Mouse (Mus musculus): Measurements from ENCODE around the gene Usp47.
A peak's percentile ranks its signal among the peaks of the same experiment; 100 is the strongest.
"Not testable (repeated sequence)": the region's sequence is repeated elsewhere in the genome, so short reads cannot be mapped to it uniquely, and the experiment has no call there.

Gene Usp47

DNA sequence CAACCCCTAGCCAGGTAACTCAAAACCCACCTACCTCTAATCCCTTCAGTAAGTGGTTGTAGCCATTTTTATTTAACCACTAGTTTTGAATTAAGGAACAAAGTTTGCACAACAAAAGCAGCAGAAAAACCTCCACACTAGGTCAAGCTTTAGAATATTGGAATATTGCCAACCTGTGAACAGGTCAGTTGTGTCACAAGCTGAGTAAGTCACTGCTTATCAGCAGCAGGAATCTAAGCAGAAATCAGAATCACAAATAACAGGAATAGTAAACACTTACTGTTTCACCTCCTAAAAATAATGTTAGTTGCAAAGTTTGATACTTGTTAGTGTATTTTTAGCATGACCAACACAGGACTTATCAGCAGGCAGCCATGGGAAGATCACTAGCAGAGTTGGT is 17.0 kb downstream of the Usp47 start:
- DNase-seq (ENCODE audit: low spot score) = no peak

DNA sequence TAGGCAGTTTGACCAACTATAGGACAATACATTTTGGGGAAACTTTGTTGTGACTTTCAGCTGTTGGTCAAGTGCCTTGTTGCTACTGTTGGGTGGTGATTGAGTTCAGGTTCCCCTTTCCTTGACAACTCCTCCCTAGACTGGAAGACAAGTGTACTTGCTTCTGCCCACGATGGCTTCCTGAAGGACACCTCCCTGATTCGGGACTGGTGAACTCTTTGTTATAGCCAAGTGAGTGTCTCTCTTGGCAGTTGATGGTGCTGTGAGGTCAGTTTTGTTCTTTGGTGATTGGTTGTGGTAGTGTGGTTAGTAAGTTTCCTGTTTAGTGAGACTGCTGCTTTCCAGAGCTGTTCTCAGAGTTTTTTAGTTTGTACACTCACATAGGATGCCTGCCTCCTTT is 19.5 kb downstream of the Usp47 start:
- no peak for DNase-seq (ENCODE audit: low spot score)

DNA sequence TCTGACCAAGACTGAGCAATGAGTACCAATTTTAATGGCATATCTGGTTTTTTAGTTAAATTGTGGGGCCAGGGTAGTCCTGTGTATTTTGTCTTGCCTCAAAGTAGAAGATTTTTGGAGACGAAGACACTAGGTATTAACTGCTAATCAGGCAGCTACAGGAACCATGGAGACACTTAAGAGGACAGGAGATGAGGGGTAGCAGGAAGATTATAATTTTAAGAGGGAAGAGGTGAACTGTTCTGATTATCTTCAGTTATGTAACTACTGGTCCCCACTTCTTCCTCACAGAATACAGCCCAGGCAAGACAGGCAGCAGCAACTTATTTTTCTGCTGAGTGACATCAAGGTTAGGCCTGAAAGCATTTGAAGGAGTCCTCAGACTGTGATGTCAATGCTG is 21.9 kb downstream of the Usp47 start:
- DNase-seq (ENCODE audit: low spot score) = no peak

DNA sequence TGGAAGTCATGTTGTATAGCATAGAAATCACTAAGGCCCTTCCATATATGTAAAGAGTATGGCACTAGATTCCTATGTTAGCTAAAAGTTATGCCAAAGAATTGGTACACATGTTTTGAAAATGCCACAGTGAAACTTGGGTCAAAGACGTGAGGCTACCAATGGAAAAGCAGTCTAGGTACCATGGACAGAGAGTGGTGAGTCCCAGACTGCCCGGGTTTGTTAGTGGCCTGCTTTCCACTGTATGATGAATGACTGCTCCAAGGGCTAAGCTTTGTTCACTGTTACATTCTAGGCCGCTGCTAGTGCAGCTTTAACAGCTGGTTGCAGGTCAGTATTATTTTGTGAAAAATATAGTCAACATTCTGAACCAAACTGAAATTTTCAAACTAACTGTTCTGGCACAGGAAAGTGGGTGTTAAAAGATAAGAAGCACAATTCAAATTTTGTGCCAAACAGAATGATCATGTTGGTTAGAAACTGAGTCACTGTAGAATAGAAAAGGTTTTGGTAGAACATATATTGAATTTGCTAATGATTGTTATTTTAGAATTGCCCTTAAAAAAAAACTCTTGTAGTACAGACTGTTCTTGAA is 22.6 kb downstream of the Usp47 start:
- no peak for DNase-seq (ENCODE audit: low spot score)

DNA sequence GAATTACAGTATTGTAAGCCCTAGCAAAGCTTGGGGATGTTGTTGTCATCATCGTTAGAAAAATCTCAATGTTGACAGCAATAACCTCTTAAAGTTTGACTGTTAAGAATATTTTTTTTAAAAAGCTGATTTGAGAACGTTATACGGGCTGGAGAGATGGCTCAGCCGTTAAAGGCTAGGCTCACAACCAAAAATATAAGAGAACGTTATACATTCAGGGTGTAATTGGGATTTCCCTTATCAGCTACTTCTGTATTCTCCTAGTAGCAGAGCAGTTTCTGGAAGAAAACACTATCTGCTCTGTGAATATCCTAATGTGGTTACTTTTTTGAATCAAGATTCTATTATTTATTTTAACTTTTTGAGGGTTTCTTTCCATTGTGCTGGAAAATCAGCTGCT is 25.3 kb downstream of the Usp47 start:
- DNase-seq (ENCODE audit: low spot score) = no peak

DNA sequence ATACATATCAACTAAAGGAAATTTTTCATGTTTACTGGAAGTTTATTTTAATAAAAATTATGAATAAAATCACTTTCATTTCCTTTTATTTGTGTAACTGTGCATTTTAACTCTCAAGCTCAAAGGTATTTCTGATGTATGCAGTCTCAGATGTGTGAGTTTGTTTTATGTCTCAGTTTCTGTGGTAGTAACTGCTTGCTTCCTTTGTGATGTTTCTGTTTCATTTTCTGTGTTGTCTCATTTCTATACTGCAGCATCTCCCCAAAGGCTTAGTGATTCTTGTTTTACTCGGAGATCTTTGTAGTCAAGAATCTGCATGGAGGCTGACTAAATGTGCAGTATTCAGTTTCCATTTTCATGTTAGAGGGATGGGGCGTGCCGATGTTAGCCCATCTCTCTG is 30.4 kb downstream of the Usp47 start:
- DNase-seq (ENCODE audit: low spot score) = no peak

DNA sequence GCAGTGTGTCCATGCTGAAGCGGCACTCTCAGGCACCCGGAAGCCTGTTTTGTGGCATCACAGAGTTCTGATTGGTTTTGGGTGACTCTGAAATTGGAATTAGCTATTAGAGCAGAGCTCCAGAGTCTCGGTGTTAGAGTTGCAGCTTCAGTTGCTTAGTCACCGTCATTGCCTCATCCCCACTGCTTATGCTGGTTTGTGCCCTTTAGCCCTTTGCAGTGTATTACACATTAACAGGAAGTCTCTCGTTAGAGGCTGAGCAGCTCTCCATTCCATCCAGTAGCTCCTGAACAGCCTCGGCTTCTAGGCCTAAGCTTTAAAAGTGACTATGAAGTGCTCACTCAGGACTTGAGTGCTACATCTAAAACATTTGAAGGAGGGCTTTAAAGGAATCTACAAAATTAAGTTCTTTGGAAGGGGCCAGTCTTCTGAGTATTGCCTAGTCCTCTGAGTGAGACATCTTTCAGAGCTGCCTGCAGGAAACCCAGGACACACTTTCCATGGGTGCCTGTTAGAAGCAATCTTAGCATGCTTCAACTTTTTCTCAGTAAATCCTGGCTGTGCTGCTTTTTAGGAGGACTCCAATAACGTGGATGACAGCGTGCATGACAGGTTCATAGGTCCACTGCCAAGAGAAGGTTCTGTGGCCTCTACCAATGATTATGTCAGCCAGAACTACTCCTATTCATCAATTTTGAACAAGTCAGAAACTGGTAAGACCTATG is 32.8 kb downstream of the Usp47 start:
- no peak for DNase-seq (ENCODE audit: low spot score)

DNA sequence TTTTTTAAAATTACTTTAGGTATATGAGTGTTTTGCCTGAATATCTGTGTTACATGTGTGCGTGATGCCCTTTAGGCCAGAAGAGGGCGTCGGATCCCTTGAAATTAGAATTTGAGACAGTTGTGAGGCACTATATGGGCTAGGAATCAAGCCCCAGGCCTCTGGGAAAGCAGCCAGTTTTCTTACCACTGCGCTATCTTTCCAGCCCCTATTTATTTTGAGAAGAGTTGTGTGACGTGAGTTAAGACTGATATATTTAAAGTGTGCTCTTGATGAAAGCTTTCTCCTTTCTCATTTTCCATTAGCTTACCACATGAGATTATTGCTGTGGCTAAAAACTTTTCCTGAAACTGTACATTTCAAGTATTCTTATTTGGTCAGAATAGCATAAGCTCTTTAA is 51.6 kb downstream of the Usp47 start:
- DNase-seq (ENCODE audit: low spot score) = no peak

DNA sequence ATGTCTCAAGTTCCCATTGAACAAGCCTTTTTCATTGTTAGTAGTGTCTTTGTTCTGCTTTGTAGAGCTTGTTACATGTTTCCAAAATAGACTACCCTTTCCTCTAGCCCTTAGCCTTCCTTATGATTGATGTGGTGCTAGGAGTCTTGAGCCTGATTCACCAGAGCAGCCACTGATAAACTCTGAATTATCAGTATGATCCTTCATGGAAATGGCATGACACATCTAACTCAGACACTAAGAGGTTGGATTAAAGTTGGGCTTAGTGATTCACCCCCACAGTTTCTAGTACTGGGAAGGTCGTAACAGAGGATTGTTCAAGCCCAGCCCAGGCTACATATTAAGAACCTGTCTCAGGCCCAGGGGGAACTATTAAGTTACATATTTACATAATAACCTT is 59.3 kb downstream of the Usp47 start:
- no peak for DNase-seq (ENCODE audit: low spot score)

DNA sequence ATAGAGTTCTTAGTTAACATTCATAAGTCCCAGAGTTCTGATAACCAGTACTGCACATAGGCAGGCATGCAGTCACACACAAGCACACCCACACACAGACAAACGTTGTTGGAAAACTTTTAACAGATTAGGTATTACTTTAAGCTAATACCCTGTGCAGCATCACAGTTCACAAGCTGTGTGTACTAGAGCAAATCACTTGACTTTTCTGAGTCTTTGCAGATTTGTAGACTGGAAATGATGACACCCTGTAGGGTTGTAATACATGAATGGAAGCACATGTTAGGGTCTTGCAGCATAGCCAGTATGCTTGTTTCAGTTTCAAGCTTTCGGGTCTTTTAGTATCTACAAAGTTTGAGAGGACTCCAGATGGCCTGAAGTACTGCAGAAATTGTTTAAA is 60.9 kb downstream of the Usp47 start:
- no peak for DNase-seq (ENCODE audit: low spot score)

DNA sequence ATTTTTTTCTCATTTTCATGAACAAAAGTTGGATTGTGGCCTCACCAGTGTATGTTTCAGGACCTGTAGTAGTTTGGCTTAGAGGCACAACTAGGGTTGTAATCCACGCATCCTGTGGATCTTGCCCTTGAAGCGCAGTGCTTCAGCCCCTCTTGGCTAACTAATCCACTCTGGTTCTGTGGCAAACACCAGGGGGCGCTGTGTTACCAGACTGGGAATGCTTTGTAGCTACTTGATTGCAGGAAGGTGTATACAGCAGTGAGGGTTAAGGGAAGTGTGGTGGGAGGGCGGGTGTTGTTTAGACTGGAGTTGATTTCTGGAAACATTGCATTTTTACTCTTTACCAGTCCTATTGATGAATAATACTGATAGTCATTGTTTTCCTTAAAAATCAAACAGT is 61.8 kb downstream of the Usp47 start:
- DNase-seq (ENCODE audit: low spot score) = peak; percentile 85

DNA sequence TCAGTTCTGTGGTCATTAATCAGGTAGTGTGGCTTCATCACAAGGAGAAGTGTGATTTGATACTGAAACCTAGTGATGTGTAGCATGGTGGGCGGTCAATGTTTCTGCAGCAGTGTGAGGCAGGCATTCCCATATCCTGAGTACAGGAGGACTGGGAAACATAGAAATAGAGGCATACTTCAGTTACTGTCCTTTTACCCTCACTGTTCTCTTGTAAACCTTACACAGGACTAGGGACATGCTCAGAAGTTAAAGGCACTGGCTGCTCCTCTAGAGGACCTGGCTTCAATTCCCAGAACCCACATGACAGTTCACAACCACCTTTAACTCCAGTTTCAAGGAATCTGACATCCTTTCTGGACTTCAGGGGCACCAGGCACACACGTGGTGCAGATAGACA is 62.9 kb downstream of the Usp47 start:
- DNase-seq (ENCODE audit: low spot score) = no peak

DNA sequence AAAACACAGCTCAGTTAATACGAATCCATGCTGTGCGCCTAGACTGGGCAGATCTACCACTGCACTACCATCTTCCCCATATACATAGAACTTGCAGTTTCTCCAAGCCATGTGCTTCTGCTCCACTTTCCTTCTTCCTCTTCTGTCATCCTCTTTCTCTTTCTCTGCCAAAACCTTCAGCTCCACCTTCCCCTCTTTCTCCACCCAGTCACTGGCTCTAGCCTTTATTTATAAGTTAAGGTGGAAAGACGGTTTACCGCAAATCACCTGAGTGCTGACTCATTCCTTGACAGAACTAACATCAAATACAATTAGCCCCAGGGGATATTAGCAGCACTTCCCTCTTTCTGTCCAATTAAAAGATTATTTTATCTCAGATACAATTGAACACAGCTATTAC is 71.6 kb downstream of the Usp47 start:
- DNase-seq (ENCODE audit: low spot score) = not testable (repeated sequence)

DNA sequence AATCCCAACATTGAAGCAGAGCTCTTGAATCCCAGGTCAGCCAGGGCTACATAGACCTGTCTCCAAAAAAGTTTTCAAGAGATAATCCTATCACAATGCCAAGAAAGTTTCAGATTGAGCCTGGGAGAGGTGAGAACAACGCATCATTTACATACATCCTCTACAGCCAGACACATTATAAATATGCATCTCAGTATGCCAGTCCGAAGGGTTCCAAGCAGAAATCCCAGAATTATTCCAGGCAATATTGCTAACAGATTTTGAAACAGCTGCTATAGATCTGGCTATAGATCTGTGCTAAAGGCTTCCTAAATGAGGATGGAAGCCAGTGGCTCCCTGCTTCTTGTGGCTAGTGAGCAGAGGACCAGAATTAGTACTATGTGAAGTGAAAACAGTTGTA is 77.6 kb downstream of the Usp47 start:
- no peak for DNase-seq (ENCODE audit: low spot score)

DNA sequence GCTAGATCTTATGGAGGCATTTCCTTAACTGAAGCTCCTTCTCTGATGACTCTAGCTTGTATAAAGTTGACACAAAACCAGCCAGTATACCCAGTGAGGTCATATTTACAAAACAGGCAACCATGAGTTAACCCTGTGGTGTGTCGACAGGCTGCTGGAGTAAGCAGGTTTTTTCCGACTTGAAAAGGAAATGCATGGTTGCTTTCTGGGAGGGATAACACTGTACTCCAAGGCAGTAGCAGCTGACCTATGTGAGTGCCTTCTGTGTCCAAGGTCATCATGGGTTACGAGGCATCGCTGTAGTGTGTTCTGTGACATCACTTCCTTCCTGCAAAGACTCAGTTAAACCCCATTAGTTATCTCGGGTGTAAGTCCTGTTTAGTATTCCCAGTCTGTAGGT is 79.6 kb downstream of the Usp47 start:
- DNase-seq (ENCODE audit: low spot score) = no peak

DNA sequence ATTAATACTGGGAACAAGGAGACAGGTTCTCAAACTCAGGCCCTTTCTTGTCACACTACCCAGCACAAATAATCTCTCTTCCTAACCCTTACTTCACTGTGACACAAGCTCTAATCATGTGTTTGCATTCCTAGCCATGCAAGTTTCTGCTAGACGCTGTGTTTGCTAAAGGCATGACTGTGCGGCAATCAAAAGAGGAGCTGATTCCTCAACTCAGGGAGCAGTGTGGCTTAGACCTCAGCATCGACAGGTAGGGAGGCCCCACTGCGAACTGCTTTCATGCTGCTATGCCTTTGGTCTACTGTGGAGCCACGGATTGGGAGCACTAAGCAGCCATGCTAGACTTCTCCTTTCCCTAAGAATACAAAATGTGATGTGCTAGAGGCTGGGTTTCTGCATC is 80.5 kb downstream of the Usp47 start:
- DNase-seq (ENCODE audit: low spot score) = no peak

DNA sequence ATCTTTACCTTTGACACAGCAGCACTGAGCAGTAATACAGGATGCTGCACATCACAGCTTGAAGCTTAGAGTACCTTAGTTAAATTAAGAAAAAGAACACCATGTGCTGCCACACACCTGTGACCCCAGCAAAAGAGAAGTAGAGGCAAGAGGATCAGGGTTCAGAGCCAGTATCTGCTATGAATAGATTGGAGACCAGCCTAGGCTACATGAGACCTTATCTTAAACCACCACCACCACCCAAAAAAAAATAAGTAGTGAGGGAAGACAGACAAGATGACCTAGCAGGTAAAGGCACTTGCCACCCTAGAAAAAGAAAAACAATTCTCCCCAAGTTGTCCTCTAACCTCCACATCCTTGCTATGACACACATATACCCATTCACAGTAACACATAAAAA is 85.5 kb downstream of the Usp47 start:
- DNase-seq (ENCODE audit: low spot score) = no peak

DNA sequence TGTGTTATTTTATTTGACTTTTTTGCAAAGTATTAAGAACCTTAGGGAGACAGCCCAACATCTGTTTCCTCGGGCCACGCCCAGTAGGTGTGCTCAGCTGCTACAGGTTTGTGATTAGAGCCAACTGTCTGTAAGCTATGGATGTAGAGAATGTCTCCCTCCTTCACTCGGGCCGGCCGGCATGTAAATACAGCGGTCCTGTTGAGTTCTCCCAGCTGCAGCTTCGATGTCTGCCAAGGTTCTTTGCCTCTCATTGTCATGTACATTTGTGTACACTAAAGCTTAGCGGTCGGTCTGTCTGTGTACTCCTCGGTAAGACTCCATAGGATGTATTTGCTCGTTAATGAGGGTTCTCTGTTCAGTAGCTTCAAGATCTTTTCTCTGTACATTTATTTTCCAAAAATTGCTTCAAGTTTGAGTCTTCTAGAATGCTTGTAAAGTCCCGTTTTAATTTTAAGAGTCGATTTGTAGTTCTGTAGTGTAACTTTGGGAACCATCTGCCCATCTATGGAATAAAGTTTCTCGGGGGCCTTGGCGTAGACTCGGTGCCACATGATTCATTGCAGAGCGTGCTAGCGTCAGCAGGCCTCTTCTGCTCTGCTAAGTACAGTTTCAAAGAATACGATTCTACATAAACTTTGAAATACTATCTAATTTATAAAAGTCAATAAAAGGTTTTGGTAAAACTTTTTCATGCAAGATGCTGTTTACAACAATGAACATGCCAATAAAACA is 87.5 kb downstream of the Usp47 start:
- DNase-seq (ENCODE audit: low spot score) = no peak

DNA sequence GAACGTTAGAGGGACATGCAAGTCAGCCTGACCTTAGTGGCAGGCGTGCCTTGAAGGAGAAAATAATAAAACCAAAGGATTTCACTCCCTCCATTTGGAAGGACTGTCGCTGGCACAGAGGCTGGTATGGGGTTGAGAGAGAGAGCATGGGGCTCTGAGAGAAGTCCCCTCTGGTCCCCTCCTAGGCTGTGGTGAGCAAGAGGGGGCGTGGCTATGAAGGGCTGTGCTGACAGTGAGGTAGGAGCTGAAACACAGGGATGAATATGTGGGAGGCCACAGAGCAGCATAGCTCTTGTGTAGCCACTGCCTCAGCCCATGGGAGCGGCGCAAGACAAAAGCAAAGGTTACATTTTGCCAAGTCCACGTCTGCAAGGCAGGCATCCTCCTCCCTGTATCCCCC is 94.2 kb downstream of the Usp47 start:
- DNase-seq (ENCODE audit: low spot score) = no peak

DNA sequence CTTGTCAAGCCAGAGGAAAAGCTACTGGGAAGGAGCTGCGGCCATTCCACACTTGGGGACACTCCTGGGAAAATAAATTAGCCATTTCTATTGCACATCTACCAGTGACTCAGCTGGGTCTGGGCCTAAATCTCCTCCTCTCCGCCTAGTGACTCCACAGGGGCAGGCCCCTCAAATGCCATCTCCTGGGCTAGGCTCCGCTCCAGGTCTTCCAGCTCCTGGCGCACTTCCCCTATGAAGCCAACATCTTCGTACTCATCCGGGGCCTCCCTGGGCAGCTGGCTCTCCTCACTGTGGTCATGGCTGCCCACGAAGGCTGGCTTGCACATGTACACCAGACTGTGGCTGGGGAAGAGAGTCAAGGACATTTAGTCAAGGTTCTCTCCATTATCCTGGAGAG is 94.8 kb downstream of the Usp47 start:
- DNase-seq (ENCODE audit: low spot score) = no peak

DNA sequence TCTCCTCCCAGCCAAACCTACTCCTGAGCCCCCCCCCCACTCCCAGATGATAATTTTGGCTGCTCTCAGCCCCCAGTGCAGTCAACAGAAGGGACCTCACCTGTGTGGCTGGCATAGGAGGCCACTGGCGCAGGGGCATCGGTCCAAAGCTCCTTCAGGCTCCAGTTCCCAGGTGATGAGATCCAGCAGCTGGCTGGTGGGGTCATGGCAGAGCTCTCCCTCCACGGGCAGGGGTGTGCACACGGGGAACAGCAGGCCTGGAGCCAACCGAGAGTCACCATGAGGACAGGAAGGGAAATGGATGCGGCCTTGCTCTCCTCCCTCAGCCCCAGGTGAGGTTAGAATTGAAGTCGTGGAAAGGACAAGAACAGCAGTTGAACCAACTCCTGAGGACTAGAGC is 95.9 kb downstream of the Usp47 start:
- DNase-seq (ENCODE audit: low spot score) = no peak

DNA sequence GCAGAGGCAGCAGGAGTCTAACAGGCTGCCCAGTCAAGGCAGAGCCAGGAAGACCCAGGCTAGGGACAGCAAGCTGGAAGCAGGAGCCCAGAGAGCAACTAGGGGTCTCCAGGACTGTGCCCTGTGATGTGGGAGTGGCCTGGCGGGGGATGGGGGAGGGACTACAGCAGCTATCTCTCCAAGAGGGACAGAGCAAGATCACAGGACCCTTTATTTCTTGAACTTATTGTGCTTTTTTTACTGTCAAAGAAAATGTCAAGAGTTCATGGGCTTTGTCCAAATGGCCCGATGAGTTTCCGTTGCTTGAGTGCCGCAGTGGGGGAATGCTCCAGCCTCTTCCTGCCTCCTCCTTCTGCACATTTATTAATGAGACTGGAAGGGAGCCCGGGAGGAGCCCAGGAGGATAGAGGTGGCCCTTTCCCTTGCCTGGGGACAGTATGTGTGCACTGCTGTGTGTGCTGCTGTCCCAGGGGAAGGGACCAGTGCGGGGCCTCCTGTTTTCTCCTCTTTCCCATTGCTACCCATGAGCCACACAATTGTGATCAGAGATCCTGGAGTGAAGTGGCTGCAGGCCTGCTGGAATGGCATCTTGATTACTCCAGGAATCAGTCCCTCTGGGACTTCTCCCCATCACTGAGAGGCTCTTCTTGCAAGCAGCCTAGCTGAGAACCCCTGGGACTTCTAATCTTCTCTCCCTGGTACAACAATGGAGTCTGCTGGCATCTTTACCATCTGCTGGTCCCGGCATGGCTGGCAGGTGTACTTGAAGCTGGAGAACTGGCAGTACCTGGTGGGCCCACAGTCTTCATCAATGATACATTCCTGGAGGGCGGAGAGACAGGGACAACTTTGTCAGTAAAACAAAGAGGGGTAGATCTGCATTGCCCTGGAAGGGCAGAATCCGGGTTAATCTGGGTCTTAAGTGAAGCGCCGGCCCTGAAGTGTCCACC is 97.8 kb downstream of the Usp47 start:
- DNase-seq (ENCODE audit: low spot score) = no peak
